Mouse (Mus musculus): ENCODE measurements at regions not wholly inside any gene's neighbourhood (a gene's known extent, or its start where the extent isn't known, plus 50 kb on each side); places are given as distances from the start of the nearest gene placed in this dataset.
A peak's percentile ranks its signal among the peaks of the same experiment; 100 is the strongest.

DNA sequence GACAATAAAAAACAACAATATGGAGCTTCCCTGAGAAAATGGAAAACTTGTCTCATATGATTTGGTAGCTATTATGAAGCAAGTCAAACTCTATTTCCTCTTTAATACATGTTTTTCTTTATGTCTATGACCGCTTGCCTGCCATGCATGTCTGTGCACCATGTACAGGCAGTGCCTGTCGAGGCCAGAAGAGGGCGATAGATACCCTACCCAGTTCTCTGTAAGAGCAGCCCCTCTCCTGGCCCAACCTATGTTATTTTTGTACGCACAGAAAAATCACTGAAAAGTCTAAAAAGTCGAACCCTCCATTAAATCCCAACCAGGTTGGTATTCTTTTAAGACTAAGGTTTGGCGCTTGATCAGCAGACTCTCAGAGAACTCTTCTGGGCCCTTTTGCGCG is 122.1 kb upstream of the Supt20 start:
- TF ChIP-seq POLR2A (IDR thresholded peaks at IDR 0.05; ENCODE audit: borderline replicate concordance, control insufficient read depth, low read depth, low read length), result no peak
- peak; percentile 53 for TF ChIP-seq CTCF (IDR thresholded peaks at IDR 0.05; ENCODE audit: control insufficient read depth, insufficient read depth, low read length)

All from bone marrow, adult 2 months (tissue).